Comparison of ENCODE assay signal across 17 mouse cellular contexts in the genomic region with DNA sequence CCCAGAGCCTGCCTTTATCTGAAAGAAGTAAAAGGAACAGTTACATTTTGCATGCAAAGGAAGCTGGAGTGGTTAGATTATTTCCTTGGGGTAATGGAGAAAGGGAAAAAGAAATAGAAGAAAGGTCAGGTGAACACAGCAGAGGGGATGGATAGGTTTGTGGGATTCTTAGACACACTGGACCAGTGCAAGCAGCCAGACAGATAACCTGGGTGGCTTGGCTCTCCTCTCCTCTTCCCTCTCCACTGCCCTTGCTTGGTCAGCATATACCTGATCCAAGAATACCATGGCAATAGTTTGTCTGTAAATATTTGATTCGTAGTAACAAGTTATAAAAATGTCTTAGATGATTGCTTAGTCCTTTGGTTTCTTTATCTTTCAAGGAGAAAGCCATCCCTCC. TPM values are rescaled to one million over a fixed set of nuclear protein-coding genes. Genes with fewer than 3 reads are reported as not detected.
DNase-seq lines count a peak whose midpoint lies in the region; ATAC-seq and TF ChIP-seq lines count a peak whose summit lies in the region.
"Had no signal": no experiment of that assay in that cellular context is flagged by ENCODE, and none has a peak within 500 bp of the region (broad histone marks: within the 10 kb centered on the region; RNA-seq: fewer than 3 reads in every experiment).

No protein-coding gene starts in this region.

- no peak for DNase-seq in kidney, postnatal 10 days
- no peak for DNase-seq in CH12.LX (ENCODE audit: extremely low read depth)
- no peak for DNase-seq in embryonic facial prominence, embryonic 14.5 days (ENCODE audit: low spot score)
- no peak for DNase-seq in gastrocnemius, postnatal 25 days
- DNase-seq in adrenal gland, adult 2 months, result no peak
- DNase-seq in ovary, postnatal 14 days (ENCODE audit: low spot score), result no peak
- DNase-seq: cerebellum, adult 11 months; gastrocnemius, postnatal 10 days; kidney, adult 11 months; lung, postnatal 14 days; thymus, postnatal 14 days had no signal

- 52% methylated on average over 1 of the region's 1 CpGs for WGBS in kidney, embryonic 15.5 days
- 64% methylated on average over 1 of the region's 1 CpGs for WGBS in embryonic facial prominence, embryonic 14.5 days
- 81% methylated on average over 1 of the region's 1 CpGs for WGBS in hindbrain, embryonic 16.5 days

- no peak overlapping the region for H3K4me3 ChIP-seq in kidney, embryonic 15.5 days (replicated peaks)
- no peak overlapping the region for H3K4me3 ChIP-seq in CH12.LX (replicated peaks in 1 of 3; ENCODE audit: low read depth in 2 of 3, low read length in 2 of 3, poor library complexity in 1 of 3)
- H3K4me3 ChIP-seq in embryonic facial prominence, embryonic 14.5 days (ENCODE audit: low read depth, low read length), result no peak overlapping the region
- H3K4me3 ChIP-seq in hindbrain, embryonic 16.5 days (ENCODE audit: low read length), result no peak overlapping the region
- H3K4me3 ChIP-seq: erythroblast, embryonic 14.5 days; heart, embryonic 10.5 days; liver, embryonic 15.5 days; stomach, embryonic 15.5 days had no signal

- no peak for TF ChIP-seq RAD21 in CH12.LX (IDR thresholded peaks at IDR 0.05; ENCODE audit: low read depth, low read length)

- TF ChIP-seq POLR2A in CH12.LX (IDR thresholded peaks at IDR 0.05; ENCODE audit: low read depth, low read length), result no peak

- H3K79me2 ChIP-seq in CH12.LX (replicated peaks; ENCODE audit: control insufficient read depth, extremely low read depth, insufficient read depth, poor library complexity, severe bottlenecking), result no peaks in the 10 kb centered on the region

- no peaks in the 10 kb centered on the region for H3K36me3 ChIP-seq in kidney, embryonic 15.5 days
- no peaks in the 10 kb centered on the region for H3K36me3 ChIP-seq in CH12.LX (replicated peaks in 1 of 2; ENCODE audit: control insufficient read depth in 1 of 2, insufficient read depth in 1 of 2, low read length in 1 of 2)
- no peaks in the 10 kb centered on the region for H3K36me3 ChIP-seq in embryonic facial prominence, embryonic 14.5 days (ENCODE audit: control insufficient read depth, insufficient read depth, low read length)
- no peaks in the 10 kb centered on the region for H3K36me3 ChIP-seq in hindbrain, embryonic 16.5 days (ENCODE audit: control insufficient read depth, insufficient read depth, low read length)
- H3K36me3 ChIP-seq: heart, embryonic 10.5 days; liver, embryonic 15.5 days; stomach, embryonic 15.5 days had no signal

- H3K4me2 ChIP-seq in kidney, embryonic 15.5 days, result peak overlapping the region; percentile 42
- H3K4me2 ChIP-seq in CH12.LX (ENCODE audit: insufficient read depth, low read depth, poor library complexity, severe bottlenecking), result peak overlapping the region; percentile 85; the same call in 1 of the 2 replicates
- peak overlapping the region; percentile 47; the same call in 1 of the 2 replicates for H3K4me2 ChIP-seq in embryonic facial prominence, embryonic 14.5 days (ENCODE audit: low read depth, low read length)
- peak overlapping the region; percentile 53 for H3K4me2 ChIP-seq in hindbrain, embryonic 16.5 days (ENCODE audit: low read length)
- H3K4me2 ChIP-seq: liver, embryonic 15.5 days had no signal

- dilution Hi-C loops in CH12.LX (cut with MboI; ENCODE audit: extremely low pct_ligation_motif_present, extremely low pct_unique_long_range_greater_than_20kb, low sequenced_read_pairs), result no loop called here

- no peaks in the 10 kb centered on the region for H3K4me1 ChIP-seq in kidney, embryonic 15.5 days
- peaks cover 0 to 9% of the 10 kb centered on the region in 2 experiments; a peak in 2 of 4 replicates for H3K4me1 ChIP-seq in CH12.LX (ENCODE audit: control insufficient read depth in 1 of 2, insufficient read depth in 2 of 2)
- 0 out of 2 replicates have a peak, but pooled peaks cover 2% of the 10 kb centered on the region for H3K4me1 ChIP-seq in embryonic facial prominence, embryonic 14.5 days (ENCODE audit: control insufficient read depth, insufficient read depth, low read length)
- no peaks in the 10 kb centered on the region for H3K4me1 ChIP-seq in hindbrain, embryonic 16.5 days (ENCODE audit: control insufficient read depth, insufficient read depth, low read depth, low read length)
- H3K4me1 ChIP-seq: liver, embryonic 15.5 days; stomach, embryonic 15.5 days had no signal

- in situ Hi-C loops in CH12.LX (cut with MboI; ENCODE audit: low pct_ligation_motif_present, low pct_unique_long_range_greater_than_20kb, low sequenced_read_pairs), result loop anchor here (25.0 kb wide), 1 partner anchor 819 kb away; no protein-coding TSS in a partner anchor

- no peak for ATAC-seq in kidney, embryonic 15.5 days (replicated peaks; ENCODE audit: low FRiP score)
- no peak for ATAC-seq in embryonic facial prominence, embryonic 14.5 days (ENCODE audit: low read depth)
- peak; percentile 43; the same call in 1 of the 2 replicates for ATAC-seq in hindbrain, embryonic 16.5 days

- H3K9me3 ChIP-seq in kidney, embryonic 15.5 days (replicated peaks), result no peaks in the 10 kb centered on the region
- H3K9me3 ChIP-seq in CH12.LX (replicated peaks; ENCODE audit: low read length), result no peaks in the 10 kb centered on the region
- no peaks in the 10 kb centered on the region for H3K9me3 ChIP-seq in embryonic facial prominence, embryonic 14.5 days (ENCODE audit: control insufficient read depth, low read length)
- no peaks in the 10 kb centered on the region for H3K9me3 ChIP-seq in hindbrain, embryonic 16.5 days (ENCODE audit: control insufficient read depth, low read length)
- H3K9me3 ChIP-seq: heart, embryonic 10.5 days; liver, embryonic 15.5 days; stomach, embryonic 15.5 days had no signal

- no peak overlapping the region for H3K27ac ChIP-seq in kidney, embryonic 15.5 days
- H3K27ac ChIP-seq in CH12.LX (ENCODE audit: insufficient read depth, low read depth), result no peak overlapping the region
- H3K27ac ChIP-seq in embryonic facial prominence, embryonic 14.5 days (replicated peaks; ENCODE audit: low read depth, low read length), result no peak overlapping the region
- no peak overlapping the region for H3K27ac ChIP-seq in hindbrain, embryonic 16.5 days (ENCODE audit: low read depth, low read length)
- H3K27ac ChIP-seq: heart, embryonic 10.5 days; liver, embryonic 15.5 days; stomach, embryonic 15.5 days had no signal

- H3K27me3 ChIP-seq in kidney, embryonic 15.5 days, result no peaks in the 10 kb centered on the region
- no peaks in the 10 kb centered on the region for H3K27me3 ChIP-seq in CH12.LX (replicated peaks)
- H3K27me3 ChIP-seq in embryonic facial prominence, embryonic 14.5 days (replicated peaks; ENCODE audit: control insufficient read depth, insufficient read depth, low read length), result no peaks in the 10 kb centered on the region
- H3K27me3 ChIP-seq in hindbrain, embryonic 16.5 days (replicated peaks; ENCODE audit: control insufficient read depth, insufficient read depth, low read length), result no peaks in the 10 kb centered on the region
- H3K27me3 ChIP-seq: liver, embryonic 15.5 days; stomach, embryonic 15.5 days had no signal

- H3K9ac ChIP-seq in kidney, embryonic 15.5 days, result no peak overlapping the region
- H3K9ac ChIP-seq in CH12.LX (ENCODE audit: insufficient read depth, low read depth), result no peak overlapping the region
- H3K9ac ChIP-seq in embryonic facial prominence, embryonic 14.5 days (ENCODE audit: low read depth, low read length), result no peak overlapping the region
- no peak overlapping the region for H3K9ac ChIP-seq in hindbrain, embryonic 16.5 days (ENCODE audit: low read depth, low read length)
- H3K9ac ChIP-seq: liver, embryonic 15.5 days; stomach, embryonic 15.5 days had no signal

- TF ChIP-seq EP300 in CH12.LX (IDR thresholded peaks at IDR 0.05; ENCODE audit: low read length), result no peak

- no peak for TF ChIP-seq CTCF in CH12.LX (conservative IDR thresholded peaks at IDR 0.05 in 1 of 2, IDR thresholded peaks at IDR 0.05 in 1 of 2; ENCODE audit: low read depth in 2 of 2, low read length in 2 of 2)

TF ChIP-seq in CH12.LX, 34 proteins besides CTCF, POLR2A, EP300 and RAD21:
- TF ChIP-seq UBTF (IDR thresholded peaks at IDR 0.05; ENCODE audit: low read depth, low read length) (no peak), TBP (conservative IDR thresholded peaks at IDR 0.05; ENCODE audit: low read depth, low read length) (no peak), ELF1 (IDR thresholded peaks at IDR 0.05; ENCODE audit: low read depth, low read length) (no peak), ZC3H11A (IDR thresholded peaks at IDR 0.05; ENCODE audit: low read depth, low read length) (no peak), MAX (IDR thresholded peaks at IDR 0.05; ENCODE audit: low read length) (no peak), ZKSCAN1 (IDR thresholded peaks at IDR 0.05; ENCODE audit: borderline replicate concordance, low read depth, low read length) (no peak), JUND (conservative IDR thresholded peaks at IDR 0.05; ENCODE audit: low read depth, low read length) (no peak), NELFE (IDR thresholded peaks at IDR 0.05; ENCODE audit: low read depth, low read length) (no peak), KAT2A (IDR thresholded peaks at IDR 0.05; ENCODE audit: insufficient replicate concordance, low read length) (no peak), USF2 (conservative IDR thresholded peaks at IDR 0.05; ENCODE audit: low read depth, low read length) (no peak), IRF4 (IDR thresholded peaks at IDR 0.05; ENCODE audit: low read depth, low read length) (no peak), MYC (IDR thresholded peaks at IDR 0.05; ENCODE audit: low read depth, low read length) (no peak), USF1 (IDR thresholded peaks at IDR 0.05; ENCODE audit: low read depth, low read length) (no peak), CHD1 (IDR thresholded peaks at IDR 0.05; ENCODE audit: low read depth, low read length) (no peak), JUN (IDR thresholded peaks at IDR 0.05; ENCODE audit: insufficient read depth, low read depth, low read length) (no peak), MXI1 (IDR thresholded peaks at IDR 0.05; ENCODE audit: low read depth, low read length) (no peak), HCFC1 (IDR thresholded peaks at IDR 0.05; ENCODE audit: low read depth, low read length) (no peak)

RNA-seq across cellular contexts. Expression of gene Slc30a5, which starts 59.9 kb away (rescaled TPM):
- 55.7 and 56.8 TPM in 2 replicates for polyA plus RNA-seq in kidney, embryonic 15.5 days (2015; fragmentation: Nextera tagmentation; extraction: Ambion mirVana)
- total RNA-seq in CH12.LX (2012; rRNA removed) (54.4 and 65.0 TPM in 2 replicates), CH12.LX (2014; rRNA removed) (99.9 and 111 TPM in 2 replicates)
- polyA plus RNA-seq in CH12.LX (2012; ENCODE audit: insufficient read length, low read depth), result 57.9 and 65.9 TPM in 2 replicates
- 68.0 and 75.5 TPM in 2 replicates for polyA plus RNA-seq in embryonic facial prominence, embryonic 14.5 days (2014; fragmentation: Nextera tagmentation; extraction: Ambion mirVana)
- 30.8 and 31.4 TPM in 2 replicates for polyA plus RNA-seq in hindbrain, embryonic 16.5 days (2015; fragmentation: Nextera tagmentation; extraction: Ambion mirVana)
- 10 to 100 TPM; 10.5 to 11.3 TPM for total RNA-seq in gastrocnemius, postnatal 25 days (2021)
- 10 to 100 TPM; 42.5 to 45.0 TPM for total RNA-seq in adrenal gland, adult 2 months (2021)
- polyA plus RNA-seq in adrenal gland, adult 2 months (2012; rRNA removed), result 16.9 and 19.8 TPM in 2 replicates
